Mouse (Mus musculus): ENCODE data around the gene Hist4h4. TPM values are rescaled to one million over a fixed set of nuclear protein-coding genes. Genes with fewer than 3 reads are reported as not detected.

Hist4h4 gene
- polyA plus RNA-seq, 1 experiment: 8.0 TPM

DNA sequence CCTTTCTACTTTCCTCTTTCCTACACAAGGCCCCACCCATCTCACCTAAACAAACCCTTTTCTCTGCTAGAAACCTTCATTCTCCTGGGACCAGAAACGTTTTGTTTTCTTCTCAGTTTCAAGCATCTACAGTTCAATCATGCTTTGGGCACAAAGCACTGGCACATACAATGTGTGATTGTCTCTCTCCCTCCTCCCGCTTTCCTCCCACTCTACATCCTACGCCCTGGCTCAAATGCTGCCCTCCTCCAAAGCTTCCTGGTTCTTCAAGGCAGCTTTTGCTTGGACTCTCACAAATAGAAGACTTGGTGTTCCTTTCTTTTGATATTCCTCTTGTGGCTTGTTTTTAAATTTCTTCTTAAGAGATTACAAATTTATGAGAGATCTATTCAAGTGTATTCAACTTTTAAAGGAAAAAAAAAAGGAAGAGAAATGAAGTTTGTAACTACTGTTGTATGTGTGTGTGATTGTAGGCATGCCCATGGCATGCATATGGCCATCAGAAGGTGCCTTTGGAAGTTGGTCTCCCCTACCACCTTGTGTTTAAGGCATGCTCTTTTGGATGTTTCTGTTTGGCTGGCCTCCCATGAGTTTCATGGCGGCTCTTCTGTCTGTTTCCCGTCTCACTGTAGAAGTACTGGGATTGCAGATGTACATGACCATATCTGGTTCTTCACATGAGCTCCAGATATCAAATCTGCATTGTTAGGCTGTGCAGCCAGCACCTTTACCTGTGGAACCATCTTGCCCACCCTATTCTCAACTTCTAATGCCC, 41.7 kb upstream of the Hist4h4 start:
- Histone ChIP-seq H3K4me3 (replicated peaks; ENCODE audit: control insufficient read depth, low read depth, low read length) (no peak overlapping the region), H3K4me1 (ENCODE audit: control insufficient read depth, insufficient read depth, low read length) (peaks cover under 1% of the 10 kb centered on the region), H3K27ac (ENCODE audit: control insufficient read depth, insufficient read depth, low read depth, low read length, poor library complexity) (no peak overlapping the region)
- 76% methylated on average over 5 of the region's 5 CpGs for WGBS
- no peak for TF ChIP-seq POLR2A (IDR thresholded peaks at IDR 0.05; ENCODE audit: borderline replicate concordance, control insufficient read depth, low read depth, low read length)
- no peak for TF ChIP-seq CTCF (IDR thresholded peaks at IDR 0.05; ENCODE audit: control insufficient read depth, insufficient read depth, low read length)

DNA sequence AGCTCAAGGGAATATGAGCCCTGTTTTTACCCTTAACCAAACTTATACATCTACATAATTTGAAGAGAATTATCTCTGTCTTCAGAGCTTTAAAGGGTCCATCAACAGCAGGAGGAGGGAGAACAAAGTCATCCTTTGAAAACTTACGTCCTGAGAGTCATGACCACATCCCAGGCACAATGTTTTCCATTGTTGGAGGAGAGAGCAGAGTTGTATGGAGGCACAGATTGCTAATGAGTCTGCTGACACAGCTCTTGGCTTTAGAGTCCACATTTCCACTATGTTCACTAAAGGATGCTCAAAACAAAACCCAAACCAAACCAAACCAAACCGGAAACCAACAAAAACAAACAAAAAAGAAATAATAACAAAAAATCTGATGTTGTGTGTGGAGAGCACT, 40.7 kb upstream of the Hist4h4 start:
- WGBS: 80% methylated on average over 2 of the region's 2 CpGs
- TF ChIP-seq POLR2A (IDR thresholded peaks at IDR 0.05; ENCODE audit: borderline replicate concordance, control insufficient read depth, low read depth, low read length) (no peak), CTCF (IDR thresholded peaks at IDR 0.05; ENCODE audit: control insufficient read depth, insufficient read depth, low read length) (no peak)
- Histone ChIP-seq H3K4me1 (ENCODE audit: control insufficient read depth, insufficient read depth, low read length) (no peaks in the 10 kb centered on the region; the same call in 1 of the 2 replicates), H3K27ac (ENCODE audit: control insufficient read depth, insufficient read depth, low read depth, low read length, poor library complexity) (no peak overlapping the region), H3K4me3 (replicated peaks; ENCODE audit: control insufficient read depth, low read depth, low read length) (no peak overlapping the region)

DNA sequence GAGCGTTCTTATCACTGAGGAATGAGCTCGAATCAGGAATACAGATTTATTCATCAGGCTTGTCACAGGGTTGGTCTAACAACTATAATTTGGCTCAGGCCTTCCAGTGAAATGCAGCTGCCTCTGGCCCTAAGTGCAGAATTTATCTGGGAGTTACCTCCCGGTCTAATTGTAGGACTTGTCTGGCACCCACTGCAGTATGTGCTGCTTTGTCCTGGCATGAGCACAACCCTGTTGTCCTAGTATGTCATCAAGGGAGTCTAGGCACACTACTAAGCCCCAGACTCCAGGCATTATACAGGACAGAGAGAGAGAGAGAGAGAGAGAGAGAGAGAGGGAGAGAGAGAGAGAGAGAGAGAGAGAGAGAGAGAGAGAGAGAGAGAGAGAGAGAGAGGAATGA, 33.1 kb upstream of the Hist4h4 start:
- Histone ChIP-seq H3K27ac (ENCODE audit: control insufficient read depth, insufficient read depth, low read depth, low read length, poor library complexity) (no peak overlapping the region), H3K4me3 (replicated peaks; ENCODE audit: control insufficient read depth, low read depth, low read length) (no peak overlapping the region), H3K4me1 (ENCODE audit: control insufficient read depth, insufficient read depth, low read length) (no peaks in the 10 kb centered on the region)
- WGBS: 77% methylated on average over 3 of the region's 3 CpGs
- TF ChIP-seq CTCF (IDR thresholded peaks at IDR 0.05; ENCODE audit: control insufficient read depth, insufficient read depth, low read length) (no peak), POLR2A (IDR thresholded peaks at IDR 0.05; ENCODE audit: borderline replicate concordance, control insufficient read depth, low read depth, low read length) (no peak)

DNA sequence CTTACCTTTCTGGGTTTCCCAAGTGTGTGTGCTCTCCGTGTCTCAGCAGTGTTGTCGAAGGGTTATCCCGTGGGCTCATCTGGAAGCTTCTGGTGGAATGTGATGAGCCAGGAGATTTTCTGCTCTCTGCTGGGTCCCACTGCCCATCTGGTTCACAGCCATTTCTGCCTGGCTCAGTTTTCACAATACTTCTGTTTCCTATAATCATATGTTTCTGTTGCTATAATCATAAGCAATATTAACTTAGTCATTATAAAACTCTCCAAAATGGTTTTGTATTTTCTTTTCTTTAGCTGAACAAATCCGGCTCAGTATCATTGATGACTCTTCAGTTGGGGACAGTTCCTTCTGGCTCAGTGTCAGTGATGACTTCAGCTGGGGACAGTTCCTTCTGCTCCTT, 31.1 kb upstream of the Hist4h4 start, which contains the start of gene Smco3:
Gene Smco3, minus strand, starts transcription at position 101 of the 400 bp plus-strand sequence.
- no peak within 1 kb of the TSS for H3K4me3 ChIP-seq (replicated peaks; ENCODE audit: control insufficient read depth, low read depth, low read length)
- no peak within 1 kb of the TSS for H3K27ac ChIP-seq (ENCODE audit: control insufficient read depth, insufficient read depth, low read depth, low read length, poor library complexity)
- no peaks in the 10 kb centered on the region for H3K4me1 ChIP-seq (ENCODE audit: control insufficient read depth, insufficient read depth, low read length)
- no peak for TF ChIP-seq CTCF (IDR thresholded peaks at IDR 0.05; ENCODE audit: control insufficient read depth, insufficient read depth, low read length)
- no peak for TF ChIP-seq POLR2A (IDR thresholded peaks at IDR 0.05; ENCODE audit: borderline replicate concordance, control insufficient read depth, low read depth, low read length)
- 81% methylated on average over 4 of the region's 4 CpGs for WGBS

DNA sequence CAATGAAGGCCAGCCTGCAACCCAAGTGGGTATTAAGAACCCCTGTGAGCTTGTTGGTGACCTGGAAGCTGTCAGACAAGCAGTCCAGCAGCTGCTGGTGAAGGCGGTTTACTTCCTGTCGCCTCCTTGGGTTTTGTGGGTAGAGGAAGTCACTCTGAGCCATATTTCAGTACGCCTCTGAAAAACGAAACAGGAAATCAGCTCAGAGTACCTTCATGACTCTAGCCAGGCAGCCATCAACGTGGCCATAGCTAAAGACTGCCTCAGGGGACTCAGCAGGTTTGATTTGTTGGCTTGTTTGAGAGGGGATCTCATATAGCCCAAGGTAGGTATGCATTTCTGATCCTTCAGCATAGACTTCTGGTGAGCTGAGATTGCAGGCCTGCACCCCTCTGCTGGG, 27.5 kb upstream of the Hist4h4 start:
- Histone ChIP-seq H3K4me3 (replicated peaks; ENCODE audit: control insufficient read depth, low read depth, low read length) (no peak overlapping the region), H3K27ac (ENCODE audit: control insufficient read depth, insufficient read depth, low read depth, low read length, poor library complexity) (peak overlapping the region; percentile 6; the same call in 1 of the 2 replicates), H3K4me1 (ENCODE audit: control insufficient read depth, insufficient read depth, low read length) (no peaks in the 10 kb centered on the region; the same call in 1 of the 2 replicates)
- TF ChIP-seq POLR2A (IDR thresholded peaks at IDR 0.05; ENCODE audit: borderline replicate concordance, control insufficient read depth, low read depth, low read length) (no peak), CTCF (IDR thresholded peaks at IDR 0.05; ENCODE audit: control insufficient read depth, insufficient read depth, low read length) (no peak)
- WGBS: 11% methylated on average over 5 of the region's 5 CpGs

DNA sequence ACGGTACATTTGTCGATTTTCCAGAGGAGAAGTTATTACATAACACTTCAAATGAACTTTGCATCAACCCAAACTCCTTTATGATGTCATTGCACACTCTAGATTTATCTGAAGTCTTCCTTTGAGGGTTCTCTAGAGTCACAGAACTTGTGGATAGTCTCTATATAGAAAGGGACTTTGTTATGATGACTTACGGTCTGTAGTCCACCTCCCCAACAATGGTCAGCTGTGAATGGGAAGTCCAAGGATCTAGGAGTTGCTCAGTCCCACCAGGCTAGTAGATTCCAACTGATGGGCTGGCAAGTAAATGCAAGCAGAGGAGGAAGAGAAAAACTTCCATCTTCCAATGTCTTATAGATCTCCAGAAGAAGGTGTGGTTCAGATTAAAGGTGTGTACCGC, 24.5 kb upstream of the Hist4h4 start:
- H3K27ac ChIP-seq (ENCODE audit: control insufficient read depth, insufficient read depth, low read depth, low read length, poor library complexity): no peak overlapping the region
- WGBS: 36% methylated on average over 4 of the region's 4 CpGs
- no peak overlapping the region for H3K4me3 ChIP-seq (replicated peaks; ENCODE audit: control insufficient read depth, low read depth, low read length)
- TF ChIP-seq POLR2A (IDR thresholded peaks at IDR 0.05; ENCODE audit: borderline replicate concordance, control insufficient read depth, low read depth, low read length) (no peak), CTCF (IDR thresholded peaks at IDR 0.05; ENCODE audit: control insufficient read depth, insufficient read depth, low read length) (no peak)
- no peaks in the 10 kb centered on the region; the same call in 1 of the 2 replicates for H3K4me1 ChIP-seq (ENCODE audit: control insufficient read depth, insufficient read depth, low read length)

DNA sequence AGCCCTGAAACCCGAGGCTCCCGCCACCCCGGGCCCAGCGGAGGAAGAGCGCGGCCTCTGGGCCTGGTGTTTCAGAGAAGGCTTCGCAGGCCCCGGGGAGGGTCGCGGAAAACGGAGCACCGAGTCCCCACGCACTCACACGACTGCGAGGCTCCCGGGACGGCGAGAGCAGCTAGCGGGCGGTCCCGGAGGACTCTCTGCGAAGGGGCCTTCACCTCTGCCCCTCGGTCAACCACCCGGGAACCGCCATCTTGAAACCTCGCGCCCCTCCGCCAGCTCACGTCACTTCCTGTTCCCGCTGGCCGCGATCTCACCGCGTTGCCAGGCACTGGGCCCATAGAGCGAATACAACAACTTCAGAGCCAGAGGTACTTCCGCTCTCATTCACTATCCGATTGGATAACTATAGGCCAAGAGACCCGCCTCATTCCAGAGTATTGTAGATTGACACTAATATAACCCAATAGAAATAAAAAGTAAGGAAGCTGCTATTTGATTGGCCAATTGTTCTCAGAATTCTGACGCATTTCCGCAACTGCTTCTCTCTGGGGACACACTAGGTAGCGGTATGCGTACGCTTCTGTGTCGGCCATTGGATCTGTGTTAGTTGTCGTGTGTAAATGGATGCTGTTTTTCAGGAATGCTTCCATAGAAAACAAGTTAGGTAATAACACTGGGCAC, 23.8 kb upstream of the Hist4h4 start, which contains the start of gene Wbp11:
Gene Wbp11, minus strand, starts transcription at position 353 of the 681 bp plus-strand sequence.
- Histone ChIP-seq H3K4me1 (ENCODE audit: control insufficient read depth, insufficient read depth, low read length) (no peaks in the 10 kb centered on the region; the same call in 1 of the 2 replicates), H3K27ac (ENCODE audit: control insufficient read depth, insufficient read depth, low read depth, low read length, poor library complexity) (peak within 1 kb of the TSS; percentile 89), H3K4me3 (replicated peaks; ENCODE audit: control insufficient read depth, low read depth, low read length) (peak within 1 kb of the TSS; percentile 98)
- under 1% methylated on average over 45 of the region's 45 CpGs for WGBS
- TF ChIP-seq CTCF (IDR thresholded peaks at IDR 0.05; ENCODE audit: control insufficient read depth, insufficient read depth, low read length) (no peak), POLR2A (IDR thresholded peaks at IDR 0.05; ENCODE audit: borderline replicate concordance, control insufficient read depth, low read depth, low read length) (peak; percentile 82)

DNA sequence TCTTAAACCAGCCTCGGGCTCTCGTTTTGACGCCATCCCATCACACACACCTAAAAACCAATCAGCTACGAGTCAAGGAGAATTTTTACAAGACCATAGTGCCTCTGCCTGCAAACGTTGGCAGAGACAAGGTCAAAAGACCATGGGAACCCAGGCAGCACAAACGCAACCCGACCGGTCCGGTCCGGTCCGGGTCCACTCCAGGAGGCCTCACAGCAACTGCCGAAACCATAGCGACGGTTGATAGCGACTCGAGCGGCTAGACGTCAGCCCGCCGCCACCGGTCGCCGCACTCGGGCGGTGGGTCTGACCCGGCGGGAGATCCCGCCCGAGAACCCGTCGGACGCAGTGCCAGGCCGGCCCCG, 23.3 kb upstream of the Hist4h4 start, which contains the start of gene BC049715:
Gene BC049715, plus strand, starts transcription at position 111 of the 365 bp plus-strand sequence.
- Histone ChIP-seq H3K4me3 (replicated peaks; ENCODE audit: control insufficient read depth, low read depth, low read length) (peak within 1 kb of the TSS; percentile 98), H3K4me1 (ENCODE audit: control insufficient read depth, insufficient read depth, low read length) (no peaks in the 10 kb centered on the region; the same call in 1 of the 2 replicates), H3K27ac (ENCODE audit: control insufficient read depth, insufficient read depth, low read depth, low read length, poor library complexity) (peak within 1 kb of the TSS; percentile 89)
- WGBS: under 1% methylated on average over 34 of the region's 34 CpGs
- no peak for TF ChIP-seq CTCF (IDR thresholded peaks at IDR 0.05; ENCODE audit: control insufficient read depth, insufficient read depth, low read length)
- TF ChIP-seq POLR2A (IDR thresholded peaks at IDR 0.05; ENCODE audit: borderline replicate concordance, control insufficient read depth, low read depth, low read length): no peak
